Mouse (Mus musculus) heart, postnatal 0 days (tissue): Measurements from ENCODE around the gene Kcnk6. TPM values are rescaled to one million over a fixed set of nuclear protein-coding genes. Genes with fewer than 3 reads are reported as not detected.
"Not testable (repeated sequence)": the region's sequence is repeated elsewhere in the genome, so short reads cannot be mapped to it uniquely, and the experiment has no call there.

Experiments used
- ATAC-seq: fragments of 200-750 bp; cut with Nextera tagmentation; 2 replicates; pipeline ENCODE4 v1.8.0; 2017; ENCODE audit warnings: low read depth, moderate number of reproducible peaks, moderate library complexity; ENCODE audit not compliant: insufficient read depth
- DNase-seq: peaks from one replicate; pipeline ENCODE4 v3.0.0-alpha.2; 2016; ENCODE audit warnings: low spot score
- H3K27ac ChIP-seq: fragments of 300-500 bp; sonication (generic); 2 replicates; pipeline ENCODE4 v1.5.1; 2014; ENCODE audit warnings: low read depth, mild to moderate bottlenecking
- H3K27me3 ChIP-seq: fragments of 300-500 bp; sonication (generic); 2 replicates; pipeline ENCODE4 v1.6.1; 2014; ENCODE audit warnings: low read length, mixed read lengths; ENCODE audit not compliant: control insufficient read depth, insufficient read depth
- H3K36me3 ChIP-seq: fragments of 300-500 bp; sonication (generic); replicated peaks from 2 replicates; pipeline ENCODE4 v1.6.1; 2014; ENCODE audit warnings: low read length, mixed read lengths; ENCODE audit not compliant: control insufficient read depth, insufficient read depth
- H3K4me1 ChIP-seq: fragments of 300-500 bp; sonication (generic); 2 replicates; pipeline ENCODE4 v1.6.1; 2014; ENCODE audit warnings: antibody characterized with exemption; ENCODE audit not compliant: control insufficient read depth, insufficient read depth
- H3K4me2 ChIP-seq: fragments of 300-500 bp; sonication (generic); 2 replicates; pipeline ENCODE4 v1.6.1; 2014; ENCODE audit warnings: low read depth, mild to moderate bottlenecking, low read length, moderate library complexity
- H3K4me3 ChIP-seq: fragments of 300-500 bp; sonication (generic); 2 replicates; pipeline ENCODE4 v1.5.1; 2014; ENCODE audit warnings: low read depth, low read length
- H3K9ac ChIP-seq: fragments of 300-500 bp; sonication (generic); replicated peaks from 2 replicates; pipeline ENCODE4 v1.6.1; 2014; ENCODE audit warnings: low read depth, low read length, mixed read lengths
- H3K9me3 ChIP-seq: fragments of 300-500 bp; sonication (generic); replicated peaks from 2 replicates; pipeline ENCODE4 v1.6.1; 2016; ENCODE audit warnings: low read length; ENCODE audit not compliant: control insufficient read depth
- CTCF ChIP-seq: IDR thresholded peaks from 2 replicates; pipeline ENCODE4 v1.5.1; 2016; ENCODE audit warnings: antibody characterized with exemption, control low read depth, low read depth
- EP300 ChIP-seq: IDR thresholded peaks from 2 replicates; pipeline ENCODE4 v1.6.1; 2016; ENCODE audit warnings: antibody characterized with exemption, low read depth
- WGBS: fragments of 180-500 bp; shearing (Covaris S2); extraction: QIAGEN DNeasy Blood & Tissue Kit; methylation state at CpG from one replicate; pipeline ENCODE4 v1.1.7; 2014; 5-methylcytosine and 5-hydroxymethylcytosine counted together
- polyA plus RNA-seq: library from polyadenylated mRNA; unstranded; fragments of >200 nt; fragmentation: Nextera tagmentation; extraction: Ambion mirVana; gene quantifications from 2 replicates; pipeline ENCODE4 v1.2.1, GENCODE M21; 2015
- total RNA-seq: library from RNA; depleted of rRNA; stranded (reverse); fragments of >200 nt; gene quantifications from 2 replicates; pipeline ENCODE4 v1.2.3, GENCODE M21; 2014; ENCODE audit warnings: low replicate concordance

Gene Kcnk6
- total and polyA plus RNA-seq, 2 experiments from 2014 or later, result 0.96 to 27.4 TPM

GRCm38 (mm10) chr7:29246619-29247313, 14.5 kb upstream of the Kcnk6 start:
- Histone ChIP-seq H3K4me2 (0 out of 2 replicates have a peak overlapping the region, but pooled peaks have one; percentile 69), H3K27me3 (no peaks in the 10 kb centered on the region), H3K36me3 (peaks cover 27% of the 10 kb centered on the region), H3K4me1 (0 out of 2 replicates have a peak, but pooled peaks cover 4% of the 10 kb centered on the region), H3K9ac (no peak overlapping the region), H3K9me3 (no peaks in the 10 kb centered on the region), H3K27ac (no peak overlapping the region), H3K4me3 (no peak overlapping the region)
- DNase-seq (no peak), ATAC-seq (no peak)
- TF ChIP-seq CTCF (no peak), EP300 (no peak)
- 85% methylated on average over 21 of the region's 21 CpGs for WGBS

DNA sequence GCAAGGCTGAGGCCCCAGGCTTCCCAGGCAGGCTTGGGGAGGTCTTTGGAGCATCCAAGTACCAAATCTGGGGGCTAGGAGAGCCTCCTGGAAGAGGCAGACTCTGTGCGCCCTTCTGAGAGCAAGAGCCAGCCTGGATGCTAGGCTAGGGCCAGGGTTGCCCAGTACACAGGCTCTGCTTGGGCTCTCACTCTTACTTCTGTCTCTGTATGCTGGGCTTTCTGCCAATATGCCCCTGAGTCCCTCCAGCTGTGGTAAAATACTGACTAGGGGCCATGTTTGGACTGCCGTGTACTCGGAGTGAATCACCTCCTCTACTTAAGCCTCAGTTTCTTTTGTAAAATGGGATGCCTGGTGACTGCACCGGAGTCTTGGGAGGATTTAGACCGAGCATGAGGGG, 13.7 kb upstream of the Kcnk6 start:
- ATAC-seq (no peak), DNase-seq (no peak)
- Histone ChIP-seq H3K36me3 (peaks cover 27% of the 10 kb centered on the region), H3K27ac (no peak overlapping the region), H3K9ac (no peak overlapping the region), H3K9me3 (no peaks in the 10 kb centered on the region), H3K4me1 (0 out of 2 replicates have a peak, but pooled peaks cover 4% of the 10 kb centered on the region), H3K27me3 (no peaks in the 10 kb centered on the region), H3K4me3 (no peak overlapping the region), H3K4me2 (no peak overlapping the region)
- TF ChIP-seq CTCF (no peak), EP300 (no peak)
- WGBS, result 72% methylated on average over 5 of the region's 5 CpGs

GRCm38 (mm10) chr7:29244732-29245416, 12.6 kb upstream of the Kcnk6 start:
- no peak for TF ChIP-seq EP300
- peak; percentile 55 for TF ChIP-seq CTCF
- Histone ChIP-seq H3K27ac (no peak overlapping the region), H3K4me2 (no peak overlapping the region), H3K9ac (no peak overlapping the region), H3K9me3 (no peaks in the 10 kb centered on the region), H3K4me1 (0 out of 2 replicates have a peak, but pooled peaks cover 4% of the 10 kb centered on the region), H3K27me3 (no peaks in the 10 kb centered on the region), H3K4me3 (no peak overlapping the region), H3K36me3 (peaks cover 27% of the 10 kb centered on the region)
- ATAC-seq (no peak), DNase-seq (no peak)
- 76% methylated on average over 7 of the region's 7 CpGs for WGBS

- TF ChIP-seq CTCF (0 out of 2 replicates have a peak, but pooled peaks have one; percentile 18), EP300 (peak; percentile 98)
- Histone ChIP-seq H3K4me1 (peaks cover 11% of the 10 kb centered on the region), H3K4me2 (peak within 1 kb of the TSS; percentile 72), H3K27ac (peak within 1 kb of the TSS; percentile 91), H3K9me3 (no peaks in the 10 kb centered on the region), H3K27me3 (no peaks in the 10 kb centered on the region), H3K4me3 (peak within 1 kb of the TSS; percentile 54), H3K9ac (peak within 1 kb of the TSS; percentile 50), H3K36me3 (no peaks in the 10 kb centered on the region)
- DNase-seq, result peak; percentile 99
- under 1% methylated on average over 60 of the region's 60 CpGs for WGBS
- ATAC-seq, result peak; percentile 95
Observed at GRCm38 (mm10) chr7:29238019-29238967, 6.0 kb upstream of the Kcnk6 start, which contains the start of gene Yif1b. Gene Yif1b, plus strand, starts transcription at chr7:29238329.

DNA sequence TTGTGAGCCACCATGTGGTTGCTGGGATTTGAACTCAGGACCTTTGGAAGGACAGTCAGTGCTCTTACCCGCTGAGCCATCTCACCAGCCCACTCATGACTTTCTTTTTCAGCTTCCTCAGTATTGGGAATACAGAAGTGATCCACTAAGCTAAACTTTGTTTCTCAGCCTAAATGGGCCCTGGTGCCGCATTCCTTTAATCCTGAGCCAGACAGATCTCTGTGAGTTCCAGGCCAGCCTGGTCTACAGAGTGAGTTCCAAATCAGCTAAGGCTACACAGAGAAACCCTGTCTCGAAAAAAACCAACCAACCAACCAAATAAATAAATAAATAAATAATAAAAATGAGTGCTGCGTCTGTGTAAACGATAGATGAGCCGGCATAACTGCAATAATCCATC, 5.3 kb upstream of the Kcnk6 start:
- H3K27ac ChIP-seq, result peak overlapping the region; percentile 91
- not testable (repeated sequence) for DNase-seq

More for the DNA sequence above, 5.3 kb upstream of the Kcnk6 start:
- 28% methylated on average over 6 of the region's 6 CpGs for WGBS
- Histone ChIP-seq H3K4me2 (peak overlapping the region; percentile 59), H3K4me1 (peaks cover 13% of the 10 kb centered on the region), H3K4me3 (peak overlapping the region; percentile 26)
- not testable (repeated sequence) for H3K27me3 ChIP-seq, ATAC-seq, H3K9ac ChIP-seq, H3K36me3 ChIP-seq, H3K9me3 ChIP-seq
